Mouse (Mus musculus): Measurements from ENCODE around the gene Lair1. TPM values are rescaled to one million over a fixed set of nuclear protein-coding genes. Genes with fewer than 3 reads are reported as not detected.
"Not testable (repeated sequence)": the region's sequence is repeated elsewhere in the genome, so short reads cannot be mapped to it uniquely, and the experiment has no call there.

Gene Lair1
- polyA plus RNA-seq, 1 experiment from 2014 or later = 2.1 TPM

DNA sequence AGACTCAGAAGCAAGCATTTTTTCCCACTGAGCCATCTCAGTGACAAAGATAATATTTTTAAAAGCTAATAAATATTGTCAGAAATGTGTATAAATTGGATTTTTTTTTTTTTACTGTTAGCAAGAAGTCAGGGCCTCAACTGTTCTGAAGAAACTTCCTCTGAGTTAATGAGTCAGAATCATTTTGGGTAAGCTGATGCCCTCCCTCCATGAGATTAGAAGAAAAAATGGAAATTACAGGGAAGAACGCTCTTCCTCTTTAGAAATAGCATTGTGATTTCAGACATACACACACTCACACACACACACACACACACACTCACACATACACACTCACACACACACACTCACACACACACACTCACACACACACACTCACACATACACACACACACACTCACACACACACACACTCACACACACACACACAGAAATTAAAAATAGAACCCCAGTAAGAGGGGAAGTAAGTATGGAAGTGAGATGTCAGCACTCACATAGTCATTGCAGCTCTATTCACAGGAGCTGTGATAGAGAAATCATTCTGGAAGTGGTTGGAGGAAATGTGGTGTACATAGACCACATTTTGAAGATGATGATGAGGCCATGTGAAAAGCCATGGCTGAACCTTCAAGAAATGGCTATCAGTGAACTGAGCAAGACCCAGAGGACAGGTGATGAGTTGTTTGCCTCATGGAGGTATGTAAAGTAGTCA, 866 bp upstream of the Lair1 start:
- WGBS = 100% methylated on average over 1 of the region's 1 CpGs
- ATAC-seq (replicated peaks; ENCODE audit: low FRiP score, low TSS enrichment, low read depth) (no peak), DNase-seq (ENCODE audit: low spot score) (no peak)
- Histone ChIP-seq H3K27me3 (replicated peaks; ENCODE audit: control insufficient read depth, insufficient read depth, low read length) (no peaks in the 10 kb centered on the region), H3K9ac (ENCODE audit: low read length) (no peak overlapping the region), H3K27ac (ENCODE audit: low read depth) (no peak overlapping the region), H3K4me3 (ENCODE audit: low read depth, low read length) (no peak overlapping the region), H3K36me3 (ENCODE audit: control insufficient read depth, insufficient read depth, low read length) (no peaks in the 10 kb centered on the region), H3K9me3 (ENCODE audit: control insufficient read depth, low read length) (no peaks in the 10 kb centered on the region), H3K4me2 (ENCODE audit: low read length) (no peak overlapping the region), H3K4me1 (replicated peaks; ENCODE audit: control insufficient read depth, insufficient read depth, low read length) (no peaks in the 10 kb centered on the region)

DNA sequence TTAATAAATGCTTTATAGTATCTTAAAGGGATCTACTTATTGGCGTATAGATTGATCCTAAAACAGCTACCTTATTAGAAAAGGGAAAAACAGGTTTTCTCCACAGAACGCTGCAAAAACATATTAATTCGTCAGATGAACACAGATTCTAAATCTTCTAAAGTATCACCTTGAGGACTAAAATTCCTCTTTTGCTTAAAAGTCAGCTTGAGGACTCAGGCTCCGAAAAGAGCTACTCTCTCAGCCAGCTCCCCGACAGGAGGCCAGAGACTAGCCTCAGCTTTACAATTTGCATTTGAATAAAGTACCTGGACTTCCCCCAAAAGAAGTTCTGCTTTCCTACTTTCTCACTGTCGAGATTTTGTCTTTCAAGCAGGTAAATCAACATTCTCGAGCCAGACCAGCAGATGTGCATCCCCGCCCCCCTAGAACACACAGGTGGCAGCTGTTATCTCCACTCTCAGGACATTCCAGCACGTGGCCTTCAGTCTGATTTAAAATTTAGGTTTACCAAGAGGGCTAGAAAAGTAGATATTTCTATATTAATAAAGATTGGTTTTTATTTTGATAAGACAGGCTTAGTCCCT, 2.3 kb downstream of the Lair1 start:
- WGBS = 57% methylated on average over 9 of the region's 9 CpGs
- H3K4me3 ChIP-seq (ENCODE audit: low read depth, low read length); H3K36me3 ChIP-seq (ENCODE audit: control insufficient read depth, insufficient read depth, low read length); ATAC-seq (replicated peaks; ENCODE audit: low FRiP score, low TSS enrichment, low read depth); H3K27ac ChIP-seq (ENCODE audit: low read depth); H3K4me2 ChIP-seq (ENCODE audit: low read length); H3K9ac ChIP-seq (ENCODE audit: low read length); H3K4me1 ChIP-seq (replicated peaks; ENCODE audit: control insufficient read depth, insufficient read depth, low read length); H3K9me3 ChIP-seq (ENCODE audit: control insufficient read depth, low read length); H3K27me3 ChIP-seq (replicated peaks; ENCODE audit: control insufficient read depth, insufficient read depth, low read length); DNase-seq (ENCODE audit: low spot score): not testable (repeated sequence)

DNA sequence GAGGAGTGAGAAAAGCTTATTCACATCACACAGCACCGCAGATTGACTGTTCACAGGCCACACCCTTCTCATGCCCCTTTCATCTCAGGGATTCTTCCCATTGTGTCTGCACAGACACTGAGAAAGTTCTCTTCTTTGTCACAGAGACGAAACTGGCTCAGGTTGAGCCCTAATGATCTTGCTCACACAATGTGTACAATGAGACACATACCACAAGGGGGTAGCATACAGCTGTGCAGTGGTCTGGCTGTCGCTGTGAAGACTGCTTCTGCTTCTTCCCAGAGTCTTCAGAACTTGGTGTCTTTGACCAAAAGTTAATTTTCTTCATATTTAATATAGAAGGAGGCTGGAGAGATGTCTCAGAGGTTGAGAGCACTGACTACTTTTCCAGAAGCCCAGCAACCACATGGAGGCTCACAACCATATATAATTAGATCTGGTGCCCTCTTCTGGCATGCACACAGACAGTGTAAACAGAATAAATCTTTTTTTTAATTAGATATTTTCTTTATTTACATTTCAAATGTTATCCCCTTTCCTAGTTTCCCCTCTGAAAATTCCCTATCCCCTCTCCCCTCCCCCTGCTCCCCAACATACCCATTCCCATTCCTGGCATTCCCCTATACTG, 36.1 kb downstream of the Lair1 start:
- Histone ChIP-seq H3K4me2 (ENCODE audit: low read length) (no peak overlapping the region), H3K4me3 (ENCODE audit: low read depth, low read length) (no peak overlapping the region), H3K27ac (ENCODE audit: low read depth) (no peak overlapping the region), H3K36me3 (ENCODE audit: control insufficient read depth, insufficient read depth, low read length) (no peaks in the 10 kb centered on the region), H3K4me1 (replicated peaks; ENCODE audit: control insufficient read depth, insufficient read depth, low read length) (no peaks in the 10 kb centered on the region), H3K27me3 (replicated peaks; ENCODE audit: control insufficient read depth, insufficient read depth, low read length) (no peaks in the 10 kb centered on the region), H3K9me3 (ENCODE audit: control insufficient read depth, low read length) (no peaks in the 10 kb centered on the region), H3K9ac (ENCODE audit: low read length) (no peak overlapping the region)
- WGBS = 17% methylated on average over 3 of the region's 3 CpGs
- ATAC-seq (replicated peaks; ENCODE audit: low FRiP score, low TSS enrichment, low read depth) (no peak), DNase-seq (ENCODE audit: low spot score) (no peak)

DNA sequence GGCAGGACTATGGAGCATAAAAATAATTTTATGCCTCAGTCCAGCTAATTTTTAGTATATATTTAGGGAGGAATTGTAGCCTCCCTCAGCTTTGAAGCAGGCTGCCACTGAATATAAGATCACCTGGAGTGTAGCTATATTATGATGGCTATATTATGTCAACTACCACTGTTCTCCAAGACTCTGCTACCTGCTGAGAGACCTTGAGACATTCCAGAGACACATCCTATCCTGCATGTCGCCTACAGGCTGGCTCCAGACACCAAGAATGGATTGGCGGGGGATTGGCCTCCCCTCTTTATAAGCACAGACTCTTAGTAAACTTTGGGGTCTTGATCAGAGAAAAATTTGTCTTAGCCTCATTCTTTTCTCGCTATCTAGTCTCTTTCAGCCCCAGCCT, 58.4 kb downstream of the Lair1 start:
- H3K4me2 ChIP-seq (ENCODE audit: low read length); H3K27ac ChIP-seq (ENCODE audit: low read depth); H3K27me3 ChIP-seq (replicated peaks; ENCODE audit: control insufficient read depth, insufficient read depth, low read length); H3K4me1 ChIP-seq (replicated peaks; ENCODE audit: control insufficient read depth, insufficient read depth, low read length); H3K9ac ChIP-seq (ENCODE audit: low read length); ATAC-seq (replicated peaks; ENCODE audit: low FRiP score, low TSS enrichment, low read depth); H3K36me3 ChIP-seq (ENCODE audit: control insufficient read depth, insufficient read depth, low read length); DNase-seq (ENCODE audit: low spot score); H3K4me3 ChIP-seq (ENCODE audit: low read depth, low read length); H3K9me3 ChIP-seq (ENCODE audit: control insufficient read depth, low read length): not testable (repeated sequence)
- WGBS = 76% methylated on average over 3 of the region's 3 CpGs

DNA sequence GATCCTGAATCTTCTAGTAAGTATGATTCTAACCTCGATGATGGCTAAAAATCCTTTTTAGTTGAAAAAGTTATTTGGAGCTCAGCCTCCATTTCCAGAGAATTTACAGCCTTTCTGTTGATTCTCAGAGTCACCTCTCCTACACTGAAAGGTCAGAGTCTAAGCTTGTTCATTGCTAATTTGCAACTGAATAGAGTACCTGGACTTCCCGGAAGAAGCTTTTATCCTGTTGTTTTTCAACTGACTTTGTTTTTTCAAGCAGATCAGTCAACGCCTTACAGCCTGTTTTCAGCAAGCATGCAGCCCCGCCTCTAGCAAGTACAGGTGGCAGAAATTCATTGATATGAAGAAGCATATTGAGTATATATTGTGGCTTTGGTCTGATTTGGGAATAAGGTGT, 59.0 kb downstream of the Lair1 start:
- H3K4me2 ChIP-seq (ENCODE audit: low read length); H3K9me3 ChIP-seq (ENCODE audit: control insufficient read depth, low read length); H3K9ac ChIP-seq (ENCODE audit: low read length); H3K4me3 ChIP-seq (ENCODE audit: low read depth, low read length); H3K27me3 ChIP-seq (replicated peaks; ENCODE audit: control insufficient read depth, insufficient read depth, low read length); H3K4me1 ChIP-seq (replicated peaks; ENCODE audit: control insufficient read depth, insufficient read depth, low read length); ATAC-seq (replicated peaks; ENCODE audit: low FRiP score, low TSS enrichment, low read depth); H3K27ac ChIP-seq (ENCODE audit: low read depth); H3K36me3 ChIP-seq (ENCODE audit: control insufficient read depth, insufficient read depth, low read length); DNase-seq (ENCODE audit: low spot score): not testable (repeated sequence)
- 82% methylated on average over 4 of the region's 4 CpGs for WGBS

DNA sequence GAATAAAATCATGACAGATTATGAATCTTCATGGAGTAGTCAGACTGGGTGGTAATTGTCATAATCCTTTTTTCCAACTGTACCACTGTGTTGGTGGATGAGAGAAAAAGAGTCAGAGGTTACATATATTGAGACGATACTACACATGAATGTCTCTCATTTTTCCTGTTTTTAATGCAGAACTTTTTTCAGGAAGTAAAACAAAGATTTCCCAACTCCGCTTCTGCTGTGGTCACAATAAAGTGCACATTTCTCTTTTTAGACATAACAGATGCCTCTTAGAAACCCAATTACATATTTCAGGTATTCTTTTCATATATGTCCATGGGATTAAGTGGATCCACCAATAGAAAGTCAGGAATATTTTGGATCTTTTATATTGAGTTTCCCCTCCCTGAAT, 101.0 kb downstream of the Lair1 start:
- no peak overlapping the region for H3K27ac ChIP-seq (ENCODE audit: low read depth)
- H3K4me3 ChIP-seq (ENCODE audit: low read depth, low read length) = no peak overlapping the region
- H3K4me1 ChIP-seq (replicated peaks; ENCODE audit: control insufficient read depth, insufficient read depth, low read length) = no peaks in the 10 kb centered on the region
- no peaks in the 10 kb centered on the region for H3K9me3 ChIP-seq (ENCODE audit: control insufficient read depth, low read length)
- no peaks in the 10 kb centered on the region for H3K27me3 ChIP-seq (replicated peaks; ENCODE audit: control insufficient read depth, insufficient read depth, low read length)
- ATAC-seq (replicated peaks; ENCODE audit: low FRiP score, low TSS enrichment, low read depth) (no peak), DNase-seq (ENCODE audit: low spot score) (no peak)
- WGBS = 92% methylated on average over 2 of the region's 2 CpGs
- no peak overlapping the region for H3K4me2 ChIP-seq (ENCODE audit: low read length)
- H3K36me3 ChIP-seq (ENCODE audit: control insufficient read depth, insufficient read depth, low read length) = no peaks in the 10 kb centered on the region
- no peak overlapping the region for H3K9ac ChIP-seq (ENCODE audit: low read length)

DNA sequence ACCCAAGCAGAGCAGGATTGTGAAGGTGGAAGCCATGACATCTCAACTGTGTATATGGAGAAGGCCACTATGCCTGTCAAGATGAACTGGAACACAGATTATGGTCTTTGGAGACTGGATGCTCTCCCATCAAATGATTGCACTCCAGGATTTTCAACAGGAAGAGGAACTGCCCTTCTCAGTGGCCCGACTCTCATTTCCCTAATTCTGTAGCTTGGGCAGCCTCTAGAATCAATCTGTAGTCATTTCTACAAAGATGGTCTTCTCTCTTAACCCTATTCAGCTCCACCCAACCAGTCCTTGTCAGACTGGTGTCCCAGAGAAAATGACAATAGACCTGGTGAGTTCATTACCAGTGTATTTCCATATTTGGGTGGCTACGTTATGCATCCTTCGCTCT, 105.6 kb downstream of the Lair1 start:
- H3K9me3 ChIP-seq (ENCODE audit: control insufficient read depth, low read length) = no peaks in the 10 kb centered on the region
- DNase-seq (ENCODE audit: low spot score) (no peak), ATAC-seq (replicated peaks; ENCODE audit: low FRiP score, low TSS enrichment, low read depth) (no peak)
- no peak overlapping the region for H3K9ac ChIP-seq (ENCODE audit: low read length)
- no peaks in the 10 kb centered on the region for H3K27me3 ChIP-seq (replicated peaks; ENCODE audit: control insufficient read depth, insufficient read depth, low read length)
- no peak overlapping the region for H3K4me3 ChIP-seq (ENCODE audit: low read depth, low read length)
- WGBS = 91% methylated on average over 3 of the region's 3 CpGs
- no peaks in the 10 kb centered on the region for H3K4me1 ChIP-seq (replicated peaks; ENCODE audit: control insufficient read depth, insufficient read depth, low read length)
- no peak overlapping the region for H3K27ac ChIP-seq (ENCODE audit: low read depth)
- H3K4me2 ChIP-seq (ENCODE audit: low read length) = no peak overlapping the region
- no peaks in the 10 kb centered on the region for H3K36me3 ChIP-seq (ENCODE audit: control insufficient read depth, insufficient read depth, low read length)
